Mouse (Mus musculus) myocyte (in vitro differentiated cells): ENCODE measurements around the gene Sdk1.

Experiments used
- CEBPB ChIP-seq: IDR thresholded peaks from 2 replicates; pipeline ENCODE4 v1.6.1; 2011; ENCODE audit warnings: mild to moderate bottlenecking, moderate library complexity; ENCODE audit not compliant: poor library complexity, insufficient read depth, severe bottlenecking
- E2F4 ChIP-seq: IDR thresholded peaks from one replicate; pipeline ENCODE4 v1.6.1; 2011; ENCODE audit warnings: mild to moderate bottlenecking, control low read depth, moderate library complexity; ENCODE audit not compliant: insufficient read depth
- MAX ChIP-seq: IDR thresholded peaks from one replicate; pipeline ENCODE4 v1.6.1; 2011; ENCODE audit warnings: low read depth, mild to moderate bottlenecking, control low read depth
- MYOD1 ChIP-seq, 3 experiments: IDR thresholded peaks; one replicate each; pipeline ENCODE4 v1.6.1; 2011; ENCODE audit warnings: control low read depth in 2 of 3, low read depth in 2 of 3, mild to moderate bottlenecking in 2 of 3, moderate library complexity in 1 of 3; ENCODE audit not compliant: insufficient read length in 2 of 3, control insufficient read depth in 1 of 3
- POLR2A ChIP-seq: IDR thresholded peaks from one replicate; pipeline ENCODE4 v1.6.1; 2011; ENCODE audit warnings: low read depth, mild to moderate bottlenecking, control low read depth, moderate library complexity; ENCODE audit not compliant: insufficient read length
- REST ChIP-seq: IDR thresholded peaks from one replicate; pipeline ENCODE4 v1.6.1; 2011; ENCODE audit warnings: mild to moderate bottlenecking, control low read depth, moderate library complexity; ENCODE audit not compliant: insufficient read depth, insufficient read length
- TCF12 ChIP-seq: IDR thresholded peaks from one replicate; pipeline ENCODE4 v1.6.1; 2011; ENCODE audit warnings: mild to moderate bottlenecking, control low read depth; ENCODE audit not compliant: poor library complexity, insufficient read depth, severe bottlenecking

DNA sequence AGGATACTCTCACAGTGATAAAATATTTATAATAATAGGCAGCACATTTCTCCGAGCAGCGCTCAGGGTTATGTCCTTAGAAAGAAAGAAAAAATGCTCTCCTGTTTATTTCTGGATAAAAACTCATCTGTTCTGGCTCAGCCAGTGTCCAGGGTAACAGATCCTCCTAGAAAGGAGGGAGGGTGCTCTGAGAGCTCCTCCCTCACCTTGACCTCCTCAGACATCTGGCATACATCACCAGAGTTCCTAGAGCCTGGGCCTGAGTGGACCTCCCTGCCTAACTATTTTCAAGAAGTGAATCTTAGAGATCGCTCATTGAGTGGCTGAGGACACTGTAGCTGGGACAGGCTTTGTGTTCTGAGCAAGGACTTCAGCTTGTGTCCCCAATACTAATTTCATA is 760.7 kb downstream of the Sdk1 start:
- TF ChIP-seq E2F4 = no peak
- TF ChIP-seq POLR2A = no peak
- TF ChIP-seq MAX = no peak
- TF ChIP-seq CEBPB = no peak
- TF ChIP-seq TCF12 = no peak
- TF ChIP-seq REST = no peak
- TF ChIP-seq MYOD1 (IDR thresholded peaks at IDR 0.05; ENCODE audit: control insufficient read depth in 1 of 3, insufficient read length in 2 of 3, low read depth in 2 of 3) = no peak
